Mouse (Mus musculus): Measurements from ENCODE around the gene Pafah2.

- TF ChIP-seq CTCF (IDR thresholded peaks at IDR 0.05; ENCODE audit: low read depth): no peak
- TF ChIP-seq EP300 (IDR thresholded peaks at IDR 0.05; ENCODE audit: low read depth): no peak
Measured at GRCm38 (mm10) chr4:134395142-134395541, 978 bp upstream of the Pafah2 start.
